Mouse (Mus musculus) heart, embryonic 11.5 days (tissue): Measurements from ENCODE around the gene B2m. TPM values are rescaled to one million over a fixed set of nuclear protein-coding genes. Genes with fewer than 3 reads are reported as not detected.

Experiments
- ATAC-seq: fragments of 200-750 bp; cut with Nextera tagmentation; replicated peaks from 2 replicates; pipeline ENCODE4 v1.8.0; 2017; ENCODE audit warnings: moderate library complexity; ENCODE audit not compliant: insufficient number of reproducible peaks, low FRiP score, low TSS enrichment
- H3K27ac ChIP-seq: fragments of 300-500 bp; sonication (generic); 2 replicates; pipeline ENCODE4 v1.5.1; 2014; ENCODE audit warnings: mild to moderate bottlenecking, low read depth, low read length
- H3K27me3 ChIP-seq: fragments of 300-500 bp; sonication (generic); 2 replicates; pipeline ENCODE4 v1.6.1; 2014; ENCODE audit warnings: mild to moderate bottlenecking, low read length, mixed read lengths; ENCODE audit not compliant: control insufficient read depth, insufficient read depth
- H3K36me3 ChIP-seq: fragments of 300-500 bp; sonication (generic); 2 replicates; pipeline ENCODE4 v1.6.1; 2014; ENCODE audit warnings: mild to moderate bottlenecking, low read length, moderate library complexity, mixed read lengths; ENCODE audit not compliant: control insufficient read depth, insufficient read depth
- H3K4me1 ChIP-seq: fragments of 300-500 bp; sonication (generic); 2 replicates; pipeline ENCODE4 v1.6.1; 2014; ENCODE audit warnings: low read length; ENCODE audit not compliant: control insufficient read depth, insufficient read depth
- H3K4me2 ChIP-seq: fragments of 300-500 bp; sonication (generic); 2 replicates; pipeline ENCODE4 v1.6.1; 2014; ENCODE audit warnings: mild to moderate bottlenecking, moderate library complexity
- H3K4me3 ChIP-seq: fragments of 300-500 bp; sonication (generic); 2 replicates; pipeline ENCODE4 v1.5.1; 2014; ENCODE audit warnings: low read depth, low read length
- H3K9ac ChIP-seq: fragments of 300-500 bp; sonication (generic); 2 replicates; pipeline ENCODE4 v1.6.1; 2014; ENCODE audit warnings: mild to moderate bottlenecking, low read depth, low read length, moderate library complexity
- H3K9me3 ChIP-seq: fragments of 300-500 bp; sonication (generic); replicated peaks from 2 replicates; pipeline ENCODE4 v1.6.1; 2016; ENCODE audit warnings: low read length; ENCODE audit not compliant: control insufficient read depth
- WGBS: fragments of 180-500 bp; shearing (Covaris S2); extraction: QIAGEN DNeasy Blood & Tissue Kit; methylation state at CpG from one replicate; pipeline ENCODE4 v1.1.7; 2014; ENCODE audit not compliant: insufficient replicate concordance; 5-methylcytosine and 5-hydroxymethylcytosine counted together
- polyA plus RNA-seq: library from polyadenylated mRNA; unstranded; fragments of >200 nt; fragmentation: Nextera tagmentation; extraction: Ambion mirVana; gene quantifications from 2 replicates; pipeline ENCODE4 v1.2.1, GENCODE M21; 2014

The B2m gene
- polyA plus RNA-seq, 1 experiment from 2014 or later, result 224 TPM

GRCm38 (mm10) chr2:122164293-122164692 lies 16.8 kb downstream of the B2m start:
- no peaks in the 10 kb centered on the region for H3K27me3 ChIP-seq
- no peaks in the 10 kb centered on the region for H3K9me3 ChIP-seq
- no peaks in the 10 kb centered on the region for H3K4me1 ChIP-seq
- no peak overlapping the region for H3K4me3 ChIP-seq
- H3K27ac ChIP-seq, result no peak overlapping the region
- no peak overlapping the region for H3K4me2 ChIP-seq
- WGBS, result 71% methylated on average over 11 of the region's 11 CpGs
- no peaks in the 10 kb centered on the region for H3K36me3 ChIP-seq
- H3K9ac ChIP-seq, result no peak overlapping the region
- ATAC-seq, result no peak

- no peaks in the 10 kb centered on the region for H3K4me1 ChIP-seq
- no peak overlapping the region for H3K4me3 ChIP-seq
- no peak overlapping the region for H3K9ac ChIP-seq
- H3K9me3 ChIP-seq, result no peaks in the 10 kb centered on the region
- H3K27me3 ChIP-seq, result no peaks in the 10 kb centered on the region
- 67% methylated on average over 6 of the region's 6 CpGs for WGBS
- H3K36me3 ChIP-seq, result no peaks in the 10 kb centered on the region
- no peak overlapping the region for H3K4me2 ChIP-seq
- no peak for ATAC-seq
- no peak overlapping the region for H3K27ac ChIP-seq
These were observed 23.8 kb downstream of the B2m start for GRCm38 (mm10) chr2:122171292-122171691.

GRCm38 (mm10) chr2:122172188-122172587 lies 24.7 kb downstream of the B2m start:
- Histone ChIP-seq H3K9ac (no peak overlapping the region), H3K27ac (no peak overlapping the region), H3K4me2 (no peak overlapping the region), H3K4me3 (no peak overlapping the region), H3K36me3 (no peaks in the 10 kb centered on the region), H3K27me3 (no peaks in the 10 kb centered on the region), H3K9me3 (no peaks in the 10 kb centered on the region), H3K4me1 (no peaks in the 10 kb centered on the region)
- WGBS, result 93% methylated on average over 2 of the region's 2 CpGs
- ATAC-seq, result no peak

GRCm38 (mm10) chr2:122180051-122180822 lies 32.8 kb downstream of the B2m start:
- Histone ChIP-seq H3K4me2 (no peak overlapping the region), H3K27ac (no peak overlapping the region), H3K27me3 (no peaks in the 10 kb centered on the region), H3K4me3 (no peak overlapping the region), H3K9ac (no peak overlapping the region), H3K9me3 (no peaks in the 10 kb centered on the region), H3K36me3 (no peaks in the 10 kb centered on the region), H3K4me1 (no peaks in the 10 kb centered on the region)
- 62% methylated on average over 8 of the region's 8 CpGs for WGBS
- ATAC-seq, result no peak

- Histone ChIP-seq H3K4me1 (no peaks in the 10 kb centered on the region), H3K27ac (no peak overlapping the region), H3K27me3 (no peaks in the 10 kb centered on the region), H3K4me2 (no peak overlapping the region), H3K9ac (no peak overlapping the region), H3K36me3 (no peaks in the 10 kb centered on the region), H3K9me3 (no peaks in the 10 kb centered on the region), H3K4me3 (no peak overlapping the region)
- 81% methylated on average over 4 of the region's 4 CpGs for WGBS
- no peak for ATAC-seq
These were observed 37.6 kb downstream of the B2m start for GRCm38 (mm10) chr2:122185086-122185485.

- H3K4me3 ChIP-seq, result no peak within 1 kb of the TSS
- no peaks in the 10 kb centered on the region for H3K27me3 ChIP-seq
- no peak within 1 kb of the TSS for H3K4me2 ChIP-seq
- no peaks in the 10 kb centered on the region for H3K36me3 ChIP-seq
- 71% methylated on average over 17 of the region's 17 CpGs for WGBS
- no peaks in the 10 kb centered on the region for H3K9me3 ChIP-seq
- no peak within 1 kb of the TSS for H3K9ac ChIP-seq
- no peak for ATAC-seq
- no peaks in the 10 kb centered on the region for H3K4me1 ChIP-seq
- H3K27ac ChIP-seq, result no peak within 1 kb of the TSS
These were observed 38.6 kb downstream of the B2m start, which contains the start of the genes Patl2 and Terb2 for GRCm38 (mm10) chr2:122186106-122186505. Patl2 (minus strand) TSS chr2:122186189. Terb2 (plus strand) TSS chr2:122186272.

- Histone ChIP-seq H3K27ac (no peak overlapping the region), H3K4me2 (no peak overlapping the region), H3K36me3 (no peaks in the 10 kb centered on the region), H3K4me3 (no peak overlapping the region), H3K9me3 (no peaks in the 10 kb centered on the region), H3K9ac (no peak overlapping the region), H3K27me3 (no peaks in the 10 kb centered on the region), H3K4me1 (no peaks in the 10 kb centered on the region)
- ATAC-seq, result no peak
- WGBS, result 92% methylated on average over 3 of the region's 3 CpGs
These were observed 39.3 kb downstream of the B2m start for GRCm38 (mm10) chr2:122186751-122187150.

GRCm38 (mm10) chr2:122191849-122192248 lies 44.4 kb downstream of the B2m start:
- no peaks in the 10 kb centered on the region for H3K4me1 ChIP-seq
- no peaks in the 10 kb centered on the region for H3K36me3 ChIP-seq
- H3K9me3 ChIP-seq, result no peaks in the 10 kb centered on the region
- H3K27me3 ChIP-seq, result no peaks in the 10 kb centered on the region
- H3K4me2 ChIP-seq, result no peak overlapping the region
- H3K9ac ChIP-seq, result no peak overlapping the region
- H3K4me3 ChIP-seq, result no peak overlapping the region
- 64% methylated on average over 3 of the region's 3 CpGs for WGBS
- no peak overlapping the region for H3K27ac ChIP-seq
- no peak for ATAC-seq

GRCm38 (mm10) chr2:122194509-122194929 lies 47.0 kb downstream of the B2m start:
- H3K9me3 ChIP-seq, result no peaks in the 10 kb centered on the region
- ATAC-seq, result no peak
- WGBS, result 56% methylated on average over 1 of the region's 1 CpGs

More at GRCm38 (mm10) chr2:122194509-122194929, 47.0 kb downstream of the B2m start:
- H3K4me1 ChIP-seq, result no peaks in the 10 kb centered on the region
- no peak overlapping the region for H3K4me3 ChIP-seq
- H3K36me3 ChIP-seq, result no peaks in the 10 kb centered on the region
- no peaks in the 10 kb centered on the region for H3K27me3 ChIP-seq
- H3K9ac ChIP-seq, result no peak overlapping the region
- H3K4me2 ChIP-seq, result no peak overlapping the region
- no peak overlapping the region for H3K27ac ChIP-seq
